Mouse (Mus musculus) spleen, postnatal 36 days (tissue): Measurements from ENCODE around the gene Lrrc29.

Experiments
- DNase-seq, 2 experiments: peaks; one replicate each; pipeline ENCODE4 v3.0.0; 2022; ENCODE audit warnings: low spot score in 2 of 2, mixed read lengths in 1 of 2

The Lrrc29 gene

DNA sequence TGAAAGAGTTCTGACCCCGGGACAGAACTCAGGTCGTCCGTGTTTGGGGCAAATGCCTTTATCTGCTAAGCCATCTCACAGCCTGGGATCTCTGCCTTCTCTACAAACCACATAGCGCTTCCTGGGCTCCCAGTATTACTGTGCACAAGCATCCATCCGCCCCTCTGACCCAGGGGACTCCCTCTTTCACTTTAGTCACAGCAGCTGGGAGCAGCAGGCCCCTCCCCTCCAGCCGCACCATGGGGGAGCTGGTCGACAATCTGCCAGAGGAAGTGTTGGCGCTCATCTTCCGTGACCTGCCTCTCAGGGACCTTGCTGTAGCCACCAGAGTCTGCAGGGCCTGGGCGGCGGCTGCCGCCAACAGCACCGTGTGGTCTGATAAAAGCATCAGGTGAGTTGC is 59.3 kb downstream of the Lrrc29 start:
- peak; percentile 71 to 75 for DNase-seq

DNA sequence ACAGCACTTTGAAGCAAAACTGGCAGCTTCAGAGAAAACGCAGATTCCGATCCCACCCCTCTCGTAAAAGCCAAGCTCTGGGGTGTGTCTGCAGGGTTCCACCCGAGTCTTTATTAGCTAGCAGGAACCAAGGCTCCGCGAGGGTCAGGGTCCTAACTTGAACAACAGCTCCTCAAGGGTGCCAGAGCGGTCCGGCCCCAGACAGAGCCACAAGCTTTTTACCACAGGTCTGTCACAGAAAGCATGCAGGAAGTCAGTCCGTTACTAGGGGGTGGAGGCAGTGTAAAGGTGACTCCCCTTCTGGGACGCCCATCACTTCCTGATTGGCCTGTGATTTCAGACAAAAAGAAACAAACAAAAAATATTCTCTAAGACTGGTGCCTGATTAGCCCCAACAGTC is 61.0 kb downstream of the Lrrc29 start:
- DNase-seq, result peak; percentile 75 to 76

DNA sequence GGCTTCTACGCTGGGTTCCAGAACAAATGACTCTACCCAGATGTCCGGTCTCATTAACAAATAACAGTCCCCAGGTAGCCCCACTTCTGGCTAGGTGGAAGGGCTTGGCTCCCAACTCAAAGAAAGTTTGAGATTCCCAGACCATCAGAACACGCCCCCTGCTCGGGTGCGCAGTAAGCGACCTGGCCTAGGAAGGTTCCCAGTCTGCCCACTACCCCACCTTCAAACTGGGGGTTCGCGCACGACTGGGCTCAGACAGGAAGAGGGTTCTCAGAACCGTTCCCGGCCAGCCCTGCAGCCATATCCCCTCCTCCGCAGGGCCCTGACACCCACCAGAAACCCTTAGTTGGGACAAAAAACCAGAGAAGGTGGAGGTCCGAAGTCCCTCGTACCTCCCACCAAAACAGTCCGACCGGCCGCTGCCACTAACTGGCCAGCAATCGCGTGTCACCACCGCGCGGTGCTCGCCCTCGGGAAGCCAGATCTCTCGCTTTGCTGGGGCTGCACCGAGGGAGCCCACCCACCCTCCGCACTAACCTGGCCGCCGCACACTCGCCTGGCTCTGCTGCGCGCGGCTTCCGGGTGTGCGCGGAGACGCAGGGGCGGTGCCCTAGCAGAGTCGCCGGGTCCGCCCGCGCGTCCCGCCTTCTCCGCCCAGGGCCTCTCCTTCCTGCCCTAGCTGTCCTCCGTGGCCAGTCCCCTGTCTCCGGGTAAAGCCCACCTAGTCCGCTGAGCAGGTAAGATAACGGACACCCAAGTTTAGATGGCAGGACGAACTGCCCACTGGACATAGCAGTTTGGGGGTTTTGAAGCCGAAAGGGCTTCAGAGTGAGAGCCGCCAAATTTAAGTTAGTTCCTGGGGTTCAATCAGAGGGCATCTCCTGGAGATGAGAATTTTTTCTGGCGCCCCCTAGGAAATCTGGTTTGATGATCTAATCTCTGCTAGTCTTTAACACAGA is 61.8 kb downstream of the Lrrc29 start, which contains the start of the genes Tradd and Fbxl8:
Gene Tradd (minus strand): TSS at position 586 of the 959 bp plus-strand sequence.
Gene Fbxl8 (plus strand): TSS at position 625 of the 959 bp plus-strand sequence.
- DNase-seq, result peak; percentile 80 to 81

DNA sequence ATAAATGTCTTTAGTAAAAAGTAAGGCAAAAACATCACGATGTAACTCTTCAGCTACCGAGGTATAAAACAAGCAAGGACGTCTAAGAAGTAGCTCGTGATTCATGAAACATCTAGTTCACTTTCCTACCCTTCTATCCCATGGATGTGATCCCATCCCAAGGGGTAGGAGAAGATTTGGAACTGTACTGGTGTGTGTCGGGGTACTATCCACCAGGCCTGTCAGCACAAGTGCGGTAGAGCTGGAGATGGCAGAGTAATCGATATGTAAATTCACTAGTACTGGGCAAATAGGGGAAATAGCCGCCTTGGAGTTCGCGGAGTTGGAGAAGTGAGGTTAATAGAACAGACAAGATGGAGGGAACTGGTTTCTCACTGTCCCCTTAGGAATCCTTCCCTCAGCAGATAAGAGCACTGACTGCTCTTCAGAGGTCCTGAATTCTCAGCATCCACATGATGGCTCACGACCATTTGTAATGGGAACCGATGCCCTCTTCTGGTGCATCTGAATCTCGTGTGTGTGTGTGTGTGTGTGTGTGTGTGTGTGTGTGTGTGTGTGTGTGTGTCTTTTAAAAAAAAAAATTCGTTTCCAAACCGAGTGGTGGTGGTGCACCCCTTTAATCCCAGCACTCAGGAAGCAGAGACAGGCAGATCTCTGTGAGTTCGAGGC is 62.7 kb downstream of the Lrrc29 start:
- no peak for DNase-seq
